Mouse (Mus musculus) stomach, embryonic 16.5 days (tissue): ENCODE data around the gene Cpt1b. TPM values are rescaled to one million over a fixed set of nuclear protein-coding genes. Genes with fewer than 3 reads are reported as not detected.

ENCODE experiments used
- ATAC-seq: fragments of 200-750 bp; cut with Nextera tagmentation; 2 replicates; pipeline ENCODE4 v1.8.0; 2017; ENCODE audit warnings: moderate number of reproducible peaks, moderate TSS enrichment; ENCODE audit not compliant: insufficient read depth, low FRiP score
- H3K27ac ChIP-seq: fragments of 300-500 bp; sonication (generic); 2 replicates; pipeline ENCODE4 v1.5.1; 2014; ENCODE audit warnings: low read length
- H3K27me3 ChIP-seq: fragments of 300-500 bp; sonication (generic); 2 replicates; pipeline ENCODE4 v1.6.1; 2014; ENCODE audit warnings: low read length, control low read depth, mixed read lengths; ENCODE audit not compliant: control insufficient read depth, insufficient read depth
- H3K36me3 ChIP-seq: fragments of 300-500 bp; sonication (generic); 2 replicates; pipeline ENCODE4 v1.6.1; 2014; ENCODE audit warnings: low read length; ENCODE audit not compliant: control insufficient read depth, insufficient read depth
- H3K4me1 ChIP-seq: fragments of 300-500 bp; sonication (generic); 2 replicates; pipeline ENCODE4 v1.6.1; 2014; ENCODE audit warnings: low read length, control low read depth, mixed read lengths; ENCODE audit not compliant: control insufficient read depth, insufficient read depth
- H3K4me2 ChIP-seq: fragments of 300-500 bp; sonication (generic); 2 replicates; pipeline ENCODE4 v1.6.1; 2014; ENCODE audit warnings: low read depth, low read length, mixed read lengths
- H3K4me3 ChIP-seq: fragments of 300-500 bp; sonication (generic); replicated peaks from 2 replicates; pipeline ENCODE4 v1.5.1; 2014; ENCODE audit warnings: mild to moderate bottlenecking, low read length
- H3K9ac ChIP-seq: fragments of 300-500 bp; sonication (generic); 2 replicates; pipeline ENCODE4 v1.6.1; 2014; ENCODE audit warnings: low read length
- H3K9me3 ChIP-seq: fragments of 300-500 bp; sonication (generic); replicated peaks from 2 replicates; pipeline ENCODE4 v1.6.1; 2016; ENCODE audit warnings: low read length, control low read depth; ENCODE audit not compliant: control insufficient read depth
- WGBS: fragments of 180-500 bp; shearing (Covaris S2); extraction: QIAGEN DNeasy Blood & Tissue Kit; methylation state at CpG from one replicate; pipeline ENCODE4 v1.1.7; 2014; 5-methylcytosine and 5-hydroxymethylcytosine counted together
- polyA plus RNA-seq: library from polyadenylated mRNA; unstranded; fragments of >200 nt; fragmentation: Nextera tagmentation; extraction: Ambion mirVana; gene quantifications from 2 replicates; pipeline ENCODE4 v1.2.1, GENCODE M21; 2015

Gene Cpt1b
- polyA plus RNA-seq, 1 experiment from 2014 or later = 4.8 TPM

GRCm38 (mm10) chr15:89402471-89402870 lies 23.2 kb downstream of the Cpt1b start:
- Histone ChIP-seq H3K4me1 (no peaks in the 10 kb centered on the region), H3K36me3 (no peaks in the 10 kb centered on the region), H3K27me3 (no peaks in the 10 kb centered on the region), H3K4me2 (no peak overlapping the region), H3K4me3 (no peak overlapping the region), H3K9me3 (peaks cover 4% of the 10 kb centered on the region), H3K9ac (no peak overlapping the region), H3K27ac (no peak overlapping the region)
- ATAC-seq = no peak
- 95% methylated on average over 1 of the region's 1 CpGs for WGBS

GRCm38 (mm10) chr15:89399716-89400115 lies 25.9 kb downstream of the Cpt1b start:
- Histone ChIP-seq H3K4me2 (no peak overlapping the region), H3K9me3 (no peaks in the 10 kb centered on the region), H3K36me3 (no peaks in the 10 kb centered on the region), H3K9ac (no peak overlapping the region), H3K4me1 (no peaks in the 10 kb centered on the region), H3K27ac (no peak overlapping the region), H3K27me3 (no peaks in the 10 kb centered on the region), H3K4me3 (no peak overlapping the region)
- 57% methylated on average over 1 of the region's 1 CpGs for WGBS
- ATAC-seq = no peak

GRCm38 (mm10) chr15:89398146-89398545 lies 27.5 kb downstream of the Cpt1b start:
- Histone ChIP-seq H3K9me3 (no peaks in the 10 kb centered on the region), H3K4me1 (no peaks in the 10 kb centered on the region), H3K4me3 (no peak overlapping the region), H3K27me3 (no peaks in the 10 kb centered on the region), H3K9ac (no peak overlapping the region), H3K27ac (no peak overlapping the region), H3K4me2 (no peak overlapping the region), H3K36me3 (no peaks in the 10 kb centered on the region)
- ATAC-seq = no peak
- 72% methylated on average over 2 of the region's 2 CpGs for WGBS

- H3K36me3 ChIP-seq = no peaks in the 10 kb centered on the region
- H3K4me3 ChIP-seq = no peak overlapping the region
- H3K9ac ChIP-seq = no peak overlapping the region
- H3K4me1 ChIP-seq = no peaks in the 10 kb centered on the region
- H3K9me3 ChIP-seq = no peaks in the 10 kb centered on the region
- no peak overlapping the region for H3K4me2 ChIP-seq
- H3K27me3 ChIP-seq = no peaks in the 10 kb centered on the region
- ATAC-seq = 0 out of 2 replicates have a peak, but pooled peaks have one; percentile 44
- no peak overlapping the region for H3K27ac ChIP-seq
- WGBS = 80% methylated on average over 4 of the region's 4 CpGs
Observed at GRCm38 (mm10) chr15:89396883-89397282, 28.8 kb downstream of the Cpt1b start.

- WGBS = 86% methylated on average over 10 of the region's 10 CpGs
- ATAC-seq = no peak
- Histone ChIP-seq H3K27me3 (no peaks in the 10 kb centered on the region), H3K4me3 (no peak overlapping the region), H3K4me1 (no peaks in the 10 kb centered on the region), H3K36me3 (no peaks in the 10 kb centered on the region), H3K27ac (no peak overlapping the region), H3K9ac (no peak overlapping the region), H3K4me2 (no peak overlapping the region), H3K9me3 (no peaks in the 10 kb centered on the region)
Observed at GRCm38 (mm10) chr15:89390081-89390480, 35.6 kb downstream of the Cpt1b start.

GRCm38 (mm10) chr15:89387127-89387526 lies 38.5 kb downstream of the Cpt1b start:
- no peak overlapping the region; the same call in 1 of the 2 replicates for H3K9ac ChIP-seq
- no peak for ATAC-seq
- WGBS = 34% methylated on average over 12 of the region's 12 CpGs

DNA sequence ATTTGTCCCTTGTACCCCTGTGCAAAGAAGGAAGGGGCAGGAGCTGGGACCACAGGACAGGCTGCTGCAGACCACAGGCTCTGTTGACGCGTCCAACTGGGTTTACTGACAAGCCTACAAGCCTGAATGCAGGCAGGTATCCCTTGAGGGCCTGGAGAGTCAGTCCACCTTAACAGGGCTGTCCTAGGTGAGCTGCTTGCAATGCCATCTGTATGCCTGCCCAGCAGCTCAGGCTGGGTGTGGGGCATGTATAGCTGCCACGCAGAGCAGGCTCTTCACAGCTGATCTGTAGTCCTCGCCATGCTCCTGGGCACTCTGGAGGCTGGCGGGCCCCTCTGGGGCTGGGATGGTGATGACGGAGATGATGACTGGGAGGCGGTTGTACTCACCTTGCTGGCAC lies 41.0 kb downstream of the Cpt1b start, which contains the start of gene Klhdc7b:
Klhdc7b (plus strand) TSS at position 301 of the 400 bp plus-strand sequence.
- Histone ChIP-seq H3K27me3 (peaks cover 6% of the 10 kb centered on the region), H3K36me3 (no peaks in the 10 kb centered on the region), H3K4me3 (no peak within 1 kb of the TSS), H3K27ac (no peak within 1 kb of the TSS), H3K9me3 (no peaks in the 10 kb centered on the region), H3K4me1 (no peaks in the 10 kb centered on the region), H3K9ac (no peak within 1 kb of the TSS), H3K4me2 (no peak within 1 kb of the TSS)
- no peak for ATAC-seq
- WGBS = 84% methylated on average over 7 of the region's 7 CpGs

More at GRCm38 (mm10) chr15:89387127-89387526, 38.5 kb downstream of the Cpt1b start:
- Histone ChIP-seq H3K27ac (no peak overlapping the region), H3K27me3 (no peaks in the 10 kb centered on the region), H3K4me1 (no peaks in the 10 kb centered on the region), H3K4me2 (no peak overlapping the region), H3K9me3 (no peaks in the 10 kb centered on the region), H3K36me3 (no peaks in the 10 kb centered on the region), H3K4me3 (no peak overlapping the region)

- Histone ChIP-seq H3K4me2 (peak overlapping the region; percentile 58), H3K4me1 (peaks cover 8% of the 10 kb centered on the region; the same call in 1 of the 2 replicates), H3K36me3 (no peaks in the 10 kb centered on the region), H3K4me3 (peak overlapping the region; percentile 42), H3K27me3 (peaks cover 42% of the 10 kb centered on the region), H3K9me3 (no peaks in the 10 kb centered on the region), H3K9ac (no peak overlapping the region; the same call in 1 of the 2 replicates), H3K27ac (no peak overlapping the region)
- 14% methylated on average over 10 of the region's 10 CpGs for WGBS
- no peak for ATAC-seq
Observed at GRCm38 (mm10) chr15:89379429-89379828, 46.2 kb downstream of the Cpt1b start.

GRCm38 (mm10) chr15:89378831-89379401 lies 46.7 kb downstream of the Cpt1b start, which contains the start of gene Odf3b:
Gene Odf3b (minus strand): TSS chr15:89379282.
- no peaks in the 10 kb centered on the region for H3K9me3 ChIP-seq
- no peak within 1 kb of the TSS for H3K27ac ChIP-seq
- peaks cover 12% of the 10 kb centered on the region for H3K4me1 ChIP-seq
- peak; percentile 18; the same call in 1 of the 2 replicates for ATAC-seq
- H3K4me2 ChIP-seq = peak within 1 kb of the TSS; percentile 58
- H3K4me3 ChIP-seq = peak within 1 kb of the TSS; percentile 42
- H3K9ac ChIP-seq = peak within 1 kb of the TSS; percentile 50
- WGBS = under 1% methylated on average over 33 of the region's 33 CpGs
- no peaks in the 10 kb centered on the region for H3K36me3 ChIP-seq
- peaks cover 42% of the 10 kb centered on the region for H3K27me3 ChIP-seq
